Mouse (Mus musculus) neural tube, embryonic 13.5 days (tissue): Measurements from ENCODE around the gene Mex3d. TPM values are rescaled to one million over a fixed set of nuclear protein-coding genes. Genes with fewer than 3 reads are reported as not detected.

Experiments
- ATAC-seq: fragments of 200-750 bp; cut with Nextera tagmentation; 2 replicates; pipeline ENCODE4 v1.8.0; 2017; ENCODE audit warnings: low read depth, mild to moderate bottlenecking, moderate TSS enrichment, moderate library complexity
- H3K27ac ChIP-seq: fragments of 300-500 bp; sonication (generic); replicated peaks from 2 replicates; pipeline ENCODE4 v1.5.1; 2015; ENCODE audit warnings: moderate library complexity, mild to moderate bottlenecking, inconsistent platforms
- H3K27me3 ChIP-seq: fragments of 300-500 bp; sonication (generic); 2 replicates; pipeline ENCODE4 v1.6.1; 2015; ENCODE audit warnings: mild to moderate bottlenecking, inconsistent platforms
- H3K36me3 ChIP-seq: fragments of 300-500 bp; sonication (generic); 2 replicates; pipeline ENCODE4 v1.6.1; 2015; ENCODE audit warnings: mild to moderate bottlenecking, inconsistent platforms
- H3K4me1 ChIP-seq: fragments of 300-500 bp; sonication (generic); replicated peaks from 2 replicates; pipeline ENCODE4 v1.6.1; 2015; ENCODE audit warnings: inconsistent platforms
- H3K4me2 ChIP-seq: fragments of 300-500 bp; sonication (generic); 2 replicates; pipeline ENCODE4 v1.6.1; 2015; ENCODE audit warnings: inconsistent platforms, mild to moderate bottlenecking, moderate library complexity
- H3K4me3 ChIP-seq: fragments of 300-500 bp; sonication (generic); 2 replicates; pipeline ENCODE4 v1.5.1; 2015; ENCODE audit warnings: mild to moderate bottlenecking, inconsistent platforms
- H3K9ac ChIP-seq: fragments of 300-500 bp; sonication (generic); 2 replicates; pipeline ENCODE4 v1.6.1; 2015; ENCODE audit warnings: moderate library complexity, mild to moderate bottlenecking, inconsistent platforms
- H3K9me3 ChIP-seq: fragments of 300-500 bp; sonication (generic); 2 replicates; pipeline ENCODE4 v1.6.1; 2016; ENCODE audit warnings: inconsistent platforms
- WGBS: fragments of 180-500 bp; shearing (Covaris S2); methylation state at CpG from one replicate; pipeline ENCODE4 v1.1.7; 2015; 5-methylcytosine and 5-hydroxymethylcytosine counted together
- polyA plus RNA-seq: library from polyadenylated mRNA; unstranded; fragments of >200 nt; fragmentation: Nextera tagmentation; extraction: Ambion mirVana; gene quantifications from 2 replicates; pipeline ENCODE4 v1.2.1, GENCODE M21; 2015

Mex3d gene
- 15.6 and 16.7 TPM in 2 replicates for polyA plus RNA-seq

DNA sequence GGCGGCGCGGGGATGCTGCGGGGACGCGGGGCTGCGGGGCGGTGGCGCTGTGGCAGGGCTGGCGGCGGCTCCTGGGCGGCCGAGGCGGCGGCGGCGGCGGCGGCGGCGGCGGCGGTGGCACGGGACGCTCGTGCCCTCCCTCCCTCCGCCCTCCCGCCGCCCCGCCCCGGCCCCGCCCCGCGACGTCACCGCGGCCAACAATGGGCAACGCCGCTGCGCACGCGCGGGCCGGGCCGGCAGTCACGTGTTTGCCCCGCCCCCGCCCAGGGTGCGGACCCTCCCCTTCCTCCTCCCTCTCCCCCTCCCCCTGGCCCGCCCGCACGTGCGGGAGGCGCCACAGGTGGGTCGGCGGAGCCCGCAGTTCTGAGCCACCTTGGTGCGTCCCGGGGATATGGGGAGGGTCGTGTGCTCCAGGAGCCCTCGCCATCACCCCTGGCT is at the start of gene Mex3d:
Mex3d (minus strand) TSS at position 138 of the 438 bp plus-strand sequence.
- H3K36me3 ChIP-seq, result peaks cover 54% of the 10 kb centered on the region
- H3K9me3 ChIP-seq, result no peaks in the 10 kb centered on the region
- peak within 1 kb of the TSS; percentile 99 for H3K27ac ChIP-seq
- peak within 1 kb of the TSS; percentile 100 for H3K9ac ChIP-seq
- peak; percentile 26 for ATAC-seq
- H3K4me3 ChIP-seq, result peak within 1 kb of the TSS; percentile 99
- 1% methylated on average over 12 of the region's 61 CpGs for WGBS
- H3K27me3 ChIP-seq, result no peaks in the 10 kb centered on the region
- H3K4me1 ChIP-seq, result peaks cover 43% of the 10 kb centered on the region
- H3K4me2 ChIP-seq, result peak within 1 kb of the TSS; percentile 100

DNA sequence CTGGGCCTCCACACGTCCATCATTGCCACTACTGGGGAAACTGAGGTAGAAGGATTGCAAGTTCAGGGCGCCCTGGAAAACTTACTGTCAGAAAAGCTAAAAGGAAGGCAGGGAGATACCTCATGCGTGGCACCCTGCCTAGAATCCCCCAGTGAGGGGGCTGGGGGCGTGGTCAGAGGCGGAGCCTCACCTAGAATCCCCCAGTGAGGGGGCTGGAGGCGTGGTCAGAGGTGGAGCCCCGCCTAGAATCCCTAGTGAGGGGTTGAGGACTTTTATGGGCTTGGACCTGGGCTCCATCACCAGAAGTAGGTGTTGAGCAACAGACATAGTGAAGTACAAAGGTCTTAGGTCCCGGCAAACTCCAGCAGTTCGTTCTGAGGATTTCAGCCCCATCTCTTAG is 48.8 kb upstream of the Mex3d start:
- no peak overlapping the region for H3K4me3 ChIP-seq
- no peaks in the 10 kb centered on the region; the same call in 1 of the 2 replicates for H3K27me3 ChIP-seq
- peaks cover 20% of the 10 kb centered on the region for H3K4me1 ChIP-seq
- H3K36me3 ChIP-seq, result no peaks in the 10 kb centered on the region
- no peak for ATAC-seq
- WGBS, result 10% methylated on average over 9 of the region's 9 CpGs
- H3K9me3 ChIP-seq, result no peaks in the 10 kb centered on the region
- H3K27ac ChIP-seq, result no peak overlapping the region
- no peak overlapping the region for H3K4me2 ChIP-seq
- H3K9ac ChIP-seq, result no peak overlapping the region

DNA sequence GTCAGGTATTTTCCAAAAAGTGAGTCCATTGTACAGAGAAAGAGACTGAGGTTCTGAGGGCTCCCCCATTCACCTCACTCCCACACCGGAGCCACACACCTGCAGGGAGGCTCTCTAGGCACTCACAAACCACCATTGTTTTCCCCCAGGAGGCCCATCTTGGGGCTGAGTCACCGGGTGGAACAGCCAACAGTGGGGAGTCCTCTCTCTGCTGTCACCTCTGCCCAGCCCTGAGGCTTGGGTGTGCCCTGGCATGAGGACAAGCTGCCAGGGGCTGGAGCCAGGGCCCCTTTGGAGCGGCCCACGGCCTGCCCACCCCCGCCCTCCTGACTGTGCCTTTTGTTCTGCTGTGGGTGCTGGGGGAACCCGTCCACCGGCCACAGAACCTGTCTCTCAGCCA is 48.3 kb upstream of the Mex3d start:
- Histone ChIP-seq H3K4me2 (no peak overlapping the region), H3K27me3 (no peaks in the 10 kb centered on the region; the same call in 1 of the 2 replicates), H3K36me3 (no peaks in the 10 kb centered on the region), H3K27ac (no peak overlapping the region), H3K9me3 (no peaks in the 10 kb centered on the region), H3K4me3 (no peak overlapping the region), H3K9ac (no peak overlapping the region), H3K4me1 (peaks cover 25% of the 10 kb centered on the region)
- ATAC-seq, result no peak
- WGBS, result 39% methylated on average over 7 of the region's 7 CpGs

DNA sequence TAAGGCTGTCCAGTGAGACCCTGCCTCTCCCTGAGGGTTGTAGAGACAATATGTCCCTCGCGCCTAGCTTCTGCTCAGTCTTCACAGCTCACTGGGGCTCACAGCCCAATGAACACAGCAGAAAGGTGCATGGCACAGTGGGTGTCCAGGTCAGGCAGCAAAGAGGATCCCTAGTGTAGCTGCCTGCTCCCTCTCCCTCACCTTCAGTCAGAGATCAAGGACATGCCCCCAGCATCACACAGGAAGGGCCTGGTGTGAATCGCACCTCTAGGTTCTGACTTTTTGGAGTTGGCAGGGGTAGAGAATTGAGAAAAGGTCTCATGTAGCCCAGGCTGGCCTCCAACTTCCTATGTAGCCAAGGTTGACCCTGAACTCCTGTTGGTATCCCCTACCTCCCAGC is 47.4 kb upstream of the Mex3d start:
- no peak overlapping the region for H3K4me3 ChIP-seq
- H3K36me3 ChIP-seq, result peaks cover 9% of the 10 kb centered on the region
- no peaks in the 10 kb centered on the region for H3K9me3 ChIP-seq
- H3K9ac ChIP-seq, result no peak overlapping the region
- H3K4me2 ChIP-seq, result no peak overlapping the region
- WGBS, result 85% methylated on average over 3 of the region's 3 CpGs
- H3K4me1 ChIP-seq, result peaks cover 35% of the 10 kb centered on the region
- H3K27me3 ChIP-seq, result no peaks in the 10 kb centered on the region; the same call in 1 of the 2 replicates
- no peak for ATAC-seq
- no peak overlapping the region for H3K27ac ChIP-seq

DNA sequence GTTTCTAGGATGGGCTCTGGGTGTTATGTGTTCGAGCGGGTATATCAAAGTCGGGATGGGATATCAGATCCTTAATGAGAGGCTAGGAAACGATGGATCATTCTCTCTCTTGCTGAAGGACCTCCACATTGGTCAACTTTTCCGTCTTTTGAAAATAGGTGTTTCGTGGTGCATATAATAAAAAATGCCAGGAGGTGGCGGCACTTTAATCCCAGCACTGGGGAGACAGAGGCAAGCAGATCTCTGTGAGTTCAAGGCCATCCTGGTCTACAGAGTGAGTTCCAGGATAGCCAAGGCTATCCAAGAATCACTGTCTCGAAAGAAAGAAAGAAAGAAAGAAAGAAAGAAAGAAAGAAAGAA is 46.8 kb upstream of the Mex3d start:
- no peaks in the 10 kb centered on the region; the same call in 1 of the 2 replicates for H3K27me3 ChIP-seq
- H3K9me3 ChIP-seq, result no peaks in the 10 kb centered on the region
- H3K4me3 ChIP-seq, result peak overlapping the region; percentile 93
- peak overlapping the region; percentile 29 for H3K4me2 ChIP-seq
- ATAC-seq, result peak; percentile 5; the same call in 1 of the 2 replicates
- peak overlapping the region; percentile 46; the same call in 1 of the 2 replicates for H3K27ac ChIP-seq
- H3K4me1 ChIP-seq, result peaks cover 37% of the 10 kb centered on the region
- WGBS, result 12% methylated on average over 8 of the region's 8 CpGs
- no peak overlapping the region for H3K9ac ChIP-seq
- H3K36me3 ChIP-seq, result peaks cover 15% of the 10 kb centered on the region

DNA sequence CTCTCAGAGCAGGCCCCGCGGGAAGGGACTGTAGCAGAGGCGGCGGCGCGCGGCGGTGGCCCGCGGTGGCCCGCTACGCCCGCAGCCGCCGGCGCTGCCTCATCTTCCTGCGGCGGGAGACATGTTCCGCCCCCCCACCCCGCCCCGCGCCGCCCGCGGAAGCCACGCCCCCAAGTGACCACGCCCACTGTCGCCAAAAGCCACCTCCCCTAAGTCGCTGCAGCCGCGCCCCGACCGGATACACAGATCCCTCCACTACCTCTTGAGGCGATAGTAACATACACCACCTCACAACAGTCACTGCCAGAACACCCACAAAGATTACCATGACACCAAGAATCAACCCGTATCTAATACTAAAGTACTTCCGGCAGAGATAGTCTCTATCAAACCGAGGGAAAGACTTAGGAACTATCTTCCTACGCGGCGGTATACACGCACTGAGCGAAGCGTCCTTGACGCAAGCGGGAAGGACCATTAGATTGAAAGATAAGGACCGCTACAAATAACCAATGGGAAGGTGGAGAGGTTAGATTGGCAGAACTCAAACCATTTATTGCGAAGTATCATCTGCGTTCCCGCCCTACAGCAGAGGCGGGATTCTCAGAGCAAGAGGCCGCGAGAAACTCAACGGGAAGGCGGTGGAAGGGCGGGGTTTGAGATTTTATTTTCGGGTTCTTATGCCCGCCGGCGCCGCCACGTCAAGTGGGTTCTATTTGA is 46.2 kb upstream of the Mex3d start, which contains the start of gene Tcf3:
Tcf3 (minus strand) TSS at position 135 of the 720 bp plus-strand sequence.
- peaks cover 37% of the 10 kb centered on the region for H3K4me1 ChIP-seq
- peak within 1 kb of the TSS; percentile 93 for H3K4me3 ChIP-seq
- H3K27ac ChIP-seq, result peak within 1 kb of the TSS; percentile 97
- H3K9me3 ChIP-seq, result no peaks in the 10 kb centered on the region
- H3K4me2 ChIP-seq, result peak within 1 kb of the TSS; percentile 74
- H3K9ac ChIP-seq, result peak within 1 kb of the TSS; percentile 98
- peak; percentile 92 for ATAC-seq
- H3K36me3 ChIP-seq, result peaks cover 20% of the 10 kb centered on the region
- no peaks in the 10 kb centered on the region; the same call in 1 of the 2 replicates for H3K27me3 ChIP-seq
- under 1% methylated on average over 58 of the region's 61 CpGs for WGBS

DNA sequence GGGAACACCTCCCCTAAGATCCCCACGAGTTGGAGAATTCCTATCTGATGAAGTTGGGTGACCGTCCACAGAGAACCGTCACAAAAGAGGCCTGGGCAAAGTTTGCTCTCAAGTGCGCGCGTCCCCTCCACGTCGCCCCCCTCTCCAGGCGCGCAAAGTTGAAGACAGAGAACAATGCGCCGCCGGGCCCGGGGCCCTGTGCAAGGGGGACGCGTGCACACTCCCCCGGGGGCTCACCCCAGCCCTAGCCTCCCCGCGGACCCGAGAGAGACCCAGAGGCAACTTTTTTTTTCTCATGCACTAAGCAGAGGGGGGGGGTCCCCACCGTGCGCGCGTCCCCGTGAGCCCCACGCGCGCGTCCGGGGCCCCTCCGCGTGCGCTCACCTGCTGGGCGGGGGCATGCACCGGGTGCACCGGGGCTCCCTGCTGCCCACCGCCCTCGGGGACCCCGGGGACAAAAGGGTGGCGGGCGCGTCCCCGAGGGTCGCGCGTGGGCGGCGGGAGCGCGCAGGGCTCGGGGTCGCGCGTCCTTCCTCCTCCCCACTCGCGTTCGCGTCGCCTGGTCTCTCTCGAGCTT is 45.6 kb upstream of the Mex3d start:
- peak overlapping the region; percentile 98 for H3K9ac ChIP-seq
- under 1% methylated on average over 53 of the region's 60 CpGs for WGBS
- no peaks in the 10 kb centered on the region for H3K9me3 ChIP-seq
- no peaks in the 10 kb centered on the region; the same call in 1 of the 2 replicates for H3K27me3 ChIP-seq
- peaks cover 27% of the 10 kb centered on the region for H3K36me3 ChIP-seq
- H3K4me3 ChIP-seq, result peak overlapping the region; percentile 93
- peak overlapping the region; percentile 97 for H3K27ac ChIP-seq
- H3K4me1 ChIP-seq, result peaks cover 37% of the 10 kb centered on the region
- peak overlapping the region; percentile 74 for H3K4me2 ChIP-seq
- peak; percentile 30; the same call in 1 of the 2 replicates for ATAC-seq

DNA sequence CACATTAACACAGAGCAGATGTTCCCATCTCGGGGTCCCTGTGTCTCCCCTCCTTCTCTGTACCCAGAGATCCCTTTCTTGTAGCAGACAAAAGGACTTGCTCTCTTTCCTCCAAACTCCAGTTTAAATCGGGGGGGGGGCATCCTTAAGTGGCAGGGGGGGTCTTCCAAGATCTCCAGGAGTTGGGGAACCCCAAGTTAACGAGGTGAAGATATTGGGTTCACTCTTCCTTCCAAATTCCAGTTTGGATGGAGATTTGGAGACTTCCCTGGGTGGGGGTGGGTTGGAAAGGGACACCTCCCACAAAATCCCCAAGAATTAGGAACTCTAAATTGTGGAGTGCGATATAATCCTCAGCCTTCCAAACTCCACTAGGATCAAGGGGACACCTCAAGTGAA is 44.9 kb upstream of the Mex3d start:
- Histone ChIP-seq H3K9ac (peak overlapping the region; percentile 98), H3K9me3 (no peaks in the 10 kb centered on the region), H3K27me3 (no peaks in the 10 kb centered on the region; the same call in 1 of the 2 replicates), H3K4me1 (peaks cover 37% of the 10 kb centered on the region), H3K4me3 (peak overlapping the region; percentile 93), H3K4me2 (peak overlapping the region; percentile 74), H3K27ac (peak overlapping the region; percentile 97), H3K36me3 (peaks cover 33% of the 10 kb centered on the region)
- WGBS, result 4% methylated on average over 4 of the region's 4 CpGs
- ATAC-seq, result no peak

DNA sequence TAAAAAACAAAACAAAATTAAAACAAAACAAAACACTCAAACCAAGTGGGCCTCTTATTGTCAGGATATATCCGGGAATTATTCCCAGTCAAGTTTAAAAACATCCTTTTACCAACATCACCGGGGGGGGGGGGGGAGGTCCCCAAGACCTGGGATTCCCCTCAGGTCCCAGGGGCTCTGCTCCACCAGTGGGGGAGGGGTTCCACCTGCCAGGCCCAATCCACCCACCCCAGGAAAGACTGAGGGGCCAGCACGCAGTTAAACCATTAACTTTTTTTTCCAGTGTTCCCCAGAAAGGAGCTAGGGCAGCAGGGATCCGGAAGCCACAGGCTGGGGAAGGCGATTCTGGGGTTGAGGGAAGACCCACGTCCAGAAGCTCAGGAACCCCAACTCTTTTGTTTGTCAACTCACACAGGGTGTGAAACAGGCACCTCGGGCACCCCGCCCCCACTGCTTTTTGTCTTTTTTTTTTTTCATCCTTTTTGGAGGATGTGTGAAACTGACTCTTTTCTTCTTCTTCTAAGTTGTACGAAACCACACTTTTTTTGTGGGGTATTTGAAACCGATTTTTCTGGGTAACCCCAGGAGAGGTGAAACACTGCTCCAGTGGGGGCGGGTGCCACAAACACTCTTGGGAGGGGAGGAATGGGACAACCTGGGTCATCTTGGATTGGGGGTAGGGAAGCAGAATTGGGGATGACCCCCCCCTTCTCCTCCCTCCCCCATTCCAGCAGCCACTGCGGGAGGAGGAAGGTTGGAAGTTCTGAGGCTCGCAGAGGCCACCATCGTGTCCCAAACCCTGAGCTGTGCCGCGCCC is 44.3 kb upstream of the Mex3d start:
- peaks cover 39% of the 10 kb centered on the region for H3K36me3 ChIP-seq
- no peaks in the 10 kb centered on the region; the same call in 1 of the 2 replicates for H3K27me3 ChIP-seq
- no peak for ATAC-seq
- peak overlapping the region; percentile 74 for H3K4me2 ChIP-seq
- H3K4me1 ChIP-seq, result peaks cover 37% of the 10 kb centered on the region
- peak overlapping the region; percentile 98 for H3K9ac ChIP-seq
- 15% methylated on average over 16 of the region's 16 CpGs for WGBS
- peak overlapping the region; percentile 93 for H3K4me3 ChIP-seq
- H3K9me3 ChIP-seq, result no peaks in the 10 kb centered on the region
- H3K27ac ChIP-seq, result peak overlapping the region; percentile 97

DNA sequence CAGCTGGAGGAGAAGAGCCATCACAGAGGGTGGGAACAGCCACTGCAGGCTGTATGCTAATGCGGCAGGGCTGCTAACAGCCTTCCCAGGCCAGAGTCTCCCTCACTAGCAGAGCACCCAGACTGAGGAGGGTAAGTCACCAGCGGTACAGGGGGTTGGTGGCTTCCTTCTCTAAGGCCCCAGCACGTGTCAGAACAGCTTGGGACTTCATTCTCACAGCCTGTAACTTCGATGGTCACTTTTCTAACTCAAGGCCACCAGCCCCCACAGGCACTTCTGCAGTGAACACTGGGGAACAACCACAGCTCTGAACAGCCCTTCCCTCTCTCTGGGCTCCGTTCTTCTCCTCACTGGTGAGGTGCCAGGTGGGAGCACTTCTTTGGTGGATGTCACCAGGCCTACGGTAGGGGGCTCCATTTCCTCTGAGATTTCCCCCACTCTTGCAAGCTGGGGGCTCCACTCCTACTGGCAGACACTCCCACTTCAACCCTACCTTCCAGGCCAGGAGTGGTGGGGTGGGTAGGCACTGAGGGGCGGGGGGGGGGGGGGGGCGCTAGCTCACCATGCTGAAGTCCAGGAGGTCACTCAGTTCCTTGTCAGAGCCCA is 43.0 kb upstream of the Mex3d start:
- no peaks in the 10 kb centered on the region for H3K9me3 ChIP-seq
- ATAC-seq, result no peak
- no peak overlapping the region for H3K4me3 ChIP-seq
- H3K4me1 ChIP-seq, result peaks cover 32% of the 10 kb centered on the region
- H3K27ac ChIP-seq, result no peak overlapping the region
- 0 out of 2 replicates have a peak overlapping the region, but pooled peaks have one; percentile 98 for H3K9ac ChIP-seq
- peaks cover 52% of the 10 kb centered on the region for H3K36me3 ChIP-seq
- no peaks in the 10 kb centered on the region for H3K27me3 ChIP-seq
- H3K4me2 ChIP-seq, result peak overlapping the region; percentile 74; the same call in 1 of the 2 replicates
- WGBS, result 80% methylated on average over 8 of the region's 8 CpGs

DNA sequence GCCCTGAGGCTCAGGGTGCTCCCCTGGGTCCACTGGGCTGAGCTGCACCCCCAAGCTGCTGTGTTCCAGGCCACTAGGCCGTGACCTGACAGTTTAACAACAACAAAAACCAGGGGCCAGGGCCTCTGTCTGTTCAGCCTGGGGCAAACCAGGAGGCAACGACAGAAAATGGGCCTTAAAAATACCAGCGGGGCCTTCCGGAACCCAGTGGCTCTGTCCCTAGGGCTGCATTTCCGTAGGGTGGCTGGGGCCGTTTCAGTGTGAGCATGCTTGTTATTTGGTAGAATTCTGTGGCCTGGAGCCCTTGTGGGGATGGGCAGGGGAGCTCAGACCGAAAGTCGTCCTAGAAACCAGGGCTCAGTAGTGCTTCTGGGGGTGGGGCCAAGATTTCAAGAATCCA is 42.3 kb upstream of the Mex3d start:
- ATAC-seq, result no peak
- H3K9ac ChIP-seq, result 0 out of 2 replicates have a peak overlapping the region, but pooled peaks have one; percentile 26
- H3K9me3 ChIP-seq, result no peaks in the 10 kb centered on the region
- H3K27ac ChIP-seq, result no peak overlapping the region
- H3K4me1 ChIP-seq, result peaks cover 32% of the 10 kb centered on the region
- H3K4me2 ChIP-seq, result no peak overlapping the region
- no peaks in the 10 kb centered on the region for H3K27me3 ChIP-seq
- 82% methylated on average over 8 of the region's 8 CpGs for whole genome bisulfite sequencing
- H3K4me3 ChIP-seq, result no peak overlapping the region
- H3K36me3 ChIP-seq, result peaks cover 59% of the 10 kb centered on the region
